Mouse (Mus musculus) MEL (cell line): ENCODE measurements around the gene Hoxb4.

ENCODE experiments used
- CTCF ChIP-seq, 3 experiments: IDR thresholded peaks in 2 of 3; conservative IDR thresholded peaks in 1 of 3; 2 replicates each; pipeline ENCODE4 v1.5.1; 2011 to 2012; ENCODE audit warnings: low read length in 3 of 3, low read depth in 2 of 3, mild to moderate bottlenecking in 2 of 3, improper control_type of control experiment in 1 of 3, inconsistent platforms in 1 of 3, mixed read lengths in 1 of 3, moderate library complexity in 1 of 3; ENCODE audit not compliant: control insufficient read depth in 1 of 3, insufficient read depth in 1 of 3, poor library complexity in 1 of 3, severe bottlenecking in 1 of 3
- GATA1 ChIP-seq: IDR thresholded peaks from 2 replicates; pipeline ENCODE4 v1.6.1; 2011; ENCODE audit warnings: low read depth, low read length, improper control_type of control experiment
- JUND ChIP-seq: IDR thresholded peaks from 2 replicates; pipeline ENCODE4 v1.6.1; 2011; ENCODE audit warnings: low read depth, mild to moderate bottlenecking, improper control_type of control experiment, low read length
- MAX ChIP-seq: IDR thresholded peaks from 2 replicates; pipeline ENCODE4 v1.6.1; 2011; ENCODE audit warnings: low read length, improper control_type of control experiment
- NELFE ChIP-seq: IDR thresholded peaks from 2 replicates; pipeline ENCODE4 v1.6.1; 2011; ENCODE audit warnings: low read depth, low read length, improper control_type of control experiment
- NRF1 ChIP-seq: IDR thresholded peaks from 2 replicates; pipeline ENCODE4 v1.6.1; 2014; ENCODE audit warnings: low read depth, mild to moderate bottlenecking, inconsistent platforms, low read length, improper control_type of control experiment, moderate library complexity; ENCODE audit not compliant: poor library complexity, insufficient read depth, severe bottlenecking
- POLR2A ChIP-seq, 2 experiments: IDR thresholded peaks; 2 replicates each; pipeline ENCODE4 v1.6.1; 2011 to 2012; ENCODE audit warnings: low read length in 2 of 2, mild to moderate bottlenecking in 2 of 2, control low read depth in 1 of 2, improper control_type of control experiment in 1 of 2, low read depth in 1 of 2, moderate library complexity in 1 of 2; ENCODE audit not compliant: control insufficient read depth in 1 of 2, insufficient read depth in 1 of 2, poor library complexity in 1 of 2
- POLR2AphosphoS5 ChIP-seq: IDR thresholded peaks from 2 replicates; pipeline ENCODE4 v1.6.1; 2012; ENCODE audit warnings: low read depth, borderline replicate concordance, mild to moderate bottlenecking, inconsistent platforms, low read length, moderate library complexity, mixed read lengths
- TBP ChIP-seq: IDR thresholded peaks from 2 replicates; pipeline ENCODE4 v1.8.0; 2011; ENCODE audit warnings: low read depth, low read length, improper control_type of control experiment
- ZC3H11A ChIP-seq: IDR thresholded peaks from 2 replicates; pipeline ENCODE4 v1.6.1; 2012; ENCODE audit warnings: low read depth, mild to moderate bottlenecking, inconsistent platforms, low read length, improper control_type of control experiment
- ZMIZ1 ChIP-seq: IDR thresholded peaks from 2 replicates; pipeline ENCODE4 v1.6.1; 2012; ENCODE audit warnings: low read depth, mild to moderate bottlenecking, inconsistent platforms, low read length, improper control_type of control experiment, moderate library complexity

- TF ChIP-seq GATA1 (no peak), POLR2AphosphoS5 (no peak), ZC3H11A (no peak), NELFE (no peak), POLR2A (IDR thresholded peaks at IDR 0.05; ENCODE audit: control insufficient read depth in 1 of 2, insufficient read depth in 1 of 2, low read depth in 1 of 2, low read length in 2 of 2, poor library complexity in 1 of 2) (no peak), MAX (no peak), TBP (no peak), CTCF (IDR thresholded peaks at IDR 0.05 in 2 of 3, conservative IDR thresholded peaks at IDR 0.05 in 1 of 3; ENCODE audit: control insufficient read depth in 1 of 3, insufficient read depth in 1 of 3, low read depth in 2 of 3, low read length in 3 of 3, poor library complexity in 1 of 3, severe bottlenecking in 1 of 3) (no peak), ZMIZ1 (no peak), JUND (no peak), NRF1 (no peak)
Observed at GRCm38 (mm10) chr11:96354376-96354775, 36.3 kb downstream of the Hoxb4 start.
